Mouse (Mus musculus): ENCODE measurements around the gene Adam23. TPM values are rescaled to one million over a fixed set of nuclear protein-coding genes. Genes with fewer than 3 reads are reported as not detected.

The Adam23 gene
- polyA plus RNA-seq, 1 experiment from 2014 or later, result not detected

- POLR2A ChIA-PET, result no interaction called here
Measured at GRCm38 (mm10) chr1:63539884-63540613, 94.4 kb downstream of the Adam23 start.

GRCm38 (mm10) chr1:63544122-63544521 lies 98.4 kb downstream of the Adam23 start:
- in situ Hi-C loops (cut with MboI; ENCODE audit: low pct_unique_long_range_greater_than_20kb), result no loop called here
- no peak for TF ChIP-seq CTCF (IDR thresholded peaks at IDR 0.05)
- DNase-seq (ENCODE audit: low read depth, low spot score), result no peak
- ChIA-PET CTCF (no interaction called here), POLR2A (no interaction called here)
- H3K27me3 ChIP-seq, result peaks cover 38% of the 10 kb centered on the region
- ATAC-seq, result no peak

More at GRCm38 (mm10) chr1:63539884-63540613, 94.4 kb downstream of the Adam23 start:
- peaks cover 59% of the 10 kb centered on the region for H3K27me3 ChIP-seq
- ATAC-seq (no peak), DNase-seq (ENCODE audit: low read depth, low spot score) (no peak)
- TF ChIP-seq CTCF (IDR thresholded peaks at IDR 0.05), result no peak
- CTCF ChIA-PET, result no interaction called here
- in situ Hi-C loops (cut with MboI; ENCODE audit: low pct_unique_long_range_greater_than_20kb), result no loop called here

GRCm38 (mm10) chr1:63553039-63553438 lies 107.3 kb downstream of the Adam23 start:
- in situ Hi-C loops (cut with MboI; ENCODE audit: low pct_unique_long_range_greater_than_20kb), result no loop called here
- ChIA-PET POLR2A (interaction anchor here (0.5 kb wide), 1 partner anchor 17 kb away, joined by 4 read pairs; no protein-coding TSS in a partner anchor), CTCF (no interaction called here)
- TF ChIP-seq CTCF (IDR thresholded peaks at IDR 0.05), result no peak
- ATAC-seq (no peak), DNase-seq (ENCODE audit: low read depth, low spot score) (no peak)
- H3K27me3 ChIP-seq, result peaks cover 27% of the 10 kb centered on the region

DNA sequence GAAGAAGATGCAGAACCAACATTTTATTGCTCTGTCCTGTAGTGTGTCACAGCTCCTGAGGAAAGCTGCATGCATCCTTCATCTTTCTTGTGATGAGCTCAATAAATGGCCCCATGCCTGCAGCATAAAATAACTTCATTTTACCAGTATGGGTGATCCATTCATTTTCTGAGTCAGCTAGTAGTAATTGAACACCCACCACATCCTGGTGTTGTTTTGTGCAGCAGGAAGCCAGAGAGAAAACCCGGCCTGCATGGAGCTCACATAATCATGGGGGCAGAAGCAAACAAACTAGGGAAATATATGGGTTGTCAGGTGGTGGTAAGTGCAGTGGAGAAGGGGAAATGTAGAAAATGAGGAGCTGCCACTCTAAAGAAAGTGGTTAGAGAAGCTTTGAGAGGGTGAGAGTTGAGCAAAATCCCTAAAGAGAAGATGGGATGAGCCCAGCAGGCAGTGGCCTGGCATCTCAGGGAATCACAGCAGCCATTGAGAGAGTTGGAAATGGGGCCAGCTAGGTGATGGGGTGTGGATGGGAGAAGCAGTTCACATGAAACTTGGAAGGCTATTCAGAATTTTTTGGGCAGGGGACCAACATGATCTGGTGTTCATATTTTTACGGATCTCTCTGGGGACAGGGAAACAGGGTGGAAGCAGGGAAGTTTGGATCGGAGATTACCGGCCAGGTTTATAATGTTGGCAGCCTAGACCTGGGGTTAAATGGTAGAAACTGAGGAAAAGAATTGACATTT lies 116.3 kb downstream of the Adam23 start:
- ATAC-seq (no peak), DNase-seq (ENCODE audit: low read depth, low spot score) (no peak)
- TF ChIP-seq CTCF (IDR thresholded peaks at IDR 0.05), result no peak
- H3K27me3 ChIP-seq, result peaks cover 25% of the 10 kb centered on the region
- ChIA-PET CTCF (no interaction called here), POLR2A (no interaction called here)
- in situ Hi-C loops (cut with MboI; ENCODE audit: low pct_unique_long_range_greater_than_20kb), result no loop called here

- no peak for TF ChIP-seq CTCF (IDR thresholded peaks at IDR 0.05)
- H3K27me3 ChIP-seq, result peaks cover 25% of the 10 kb centered on the region
- ChIA-PET CTCF (no interaction called here), POLR2A (no interaction called here)
- ATAC-seq (no peak), DNase-seq (ENCODE audit: low read depth, low spot score) (no peak)
- in situ Hi-C loops (cut with MboI; ENCODE audit: low pct_unique_long_range_greater_than_20kb), result no loop called here
Measured at GRCm38 (mm10) chr1:63563928-63564327, 118.2 kb downstream of the Adam23 start.

- CTCF ChIA-PET, result no interaction called here
- no peak for ATAC-seq
- in situ Hi-C loops (cut with MboI; ENCODE audit: low pct_unique_long_range_greater_than_20kb), result no loop called here
- peaks cover 28% of the 10 kb centered on the region for H3K27me3 ChIP-seq
- POLR2A ChIA-PET, result interaction anchor here (0.7 kb wide), 1 partner anchor 666 kb away, joined by 3 read pairs; no protein-coding TSS in a partner anchor
- TF ChIP-seq CTCF (IDR thresholded peaks at IDR 0.05), result no peak
- DNase-seq (ENCODE audit: low read depth, low spot score), result no peak
Measured at GRCm38 (mm10) chr1:63566501-63566900, 120.8 kb downstream of the Adam23 start.

GRCm38 (mm10) chr1:63567031-63567430 lies 121.3 kb downstream of the Adam23 start:
- no peak for ATAC-seq
- peaks cover 32% of the 10 kb centered on the region for H3K27me3 ChIP-seq
- POLR2A ChIA-PET, result interaction anchor here (0.7 kb wide), 1 partner anchor 666 kb away, joined by 3 read pairs; no protein-coding TSS in a partner anchor
- no peak for TF ChIP-seq CTCF (IDR thresholded peaks at IDR 0.05)
- in situ Hi-C loops (cut with MboI; ENCODE audit: low pct_unique_long_range_greater_than_20kb), result no loop called here
- DNase-seq (ENCODE audit: low read depth, low spot score), result no peak
- CTCF ChIA-PET, result no interaction called here

GRCm38 (mm10) chr1:63572229-63572628 lies 126.5 kb downstream of the Adam23 start:
- CTCF ChIA-PET, result no interaction called here
- ATAC-seq (no peak), DNase-seq (ENCODE audit: low read depth, low spot score) (no peak)
- POLR2A ChIA-PET, result no interaction called here
- TF ChIP-seq CTCF (IDR thresholded peaks at IDR 0.05), result no peak
- in situ Hi-C loops (cut with MboI; ENCODE audit: low pct_unique_long_range_greater_than_20kb), result no loop called here
- H3K27me3 ChIP-seq, result peaks cover 34% of the 10 kb centered on the region

DNA sequence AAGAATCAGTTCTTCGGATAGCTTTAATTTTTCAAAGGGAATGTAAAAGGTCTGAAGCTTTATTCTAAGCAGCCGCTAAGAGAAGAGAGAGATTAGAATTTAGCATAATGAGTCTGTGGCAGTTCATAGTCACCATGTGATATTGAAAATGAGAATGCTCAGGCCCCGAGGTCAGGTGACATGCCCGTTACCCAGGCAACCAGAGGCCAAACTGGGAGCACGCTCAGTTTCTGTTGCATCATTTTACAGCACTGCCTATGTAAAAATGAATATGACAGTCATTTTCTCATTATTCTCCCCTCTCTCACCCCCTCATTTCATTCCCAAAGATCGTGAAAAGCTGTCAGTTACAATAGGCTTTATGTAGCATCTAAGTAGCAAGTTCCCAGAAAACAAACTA lies 127.7 kb downstream of the Adam23 start:
- CTCF ChIA-PET, result no interaction called here
- in situ Hi-C loops (cut with MboI; ENCODE audit: low pct_unique_long_range_greater_than_20kb), result no loop called here
- peaks cover 34% of the 10 kb centered on the region for H3K27me3 ChIP-seq
- TF ChIP-seq CTCF (IDR thresholded peaks at IDR 0.05), result no peak
- no peak for ATAC-seq
- POLR2A ChIA-PET, result no interaction called here
- no peak for DNase-seq (ENCODE audit: low read depth, low spot score)

- DNase-seq (ENCODE audit: low read depth, low spot score) (no peak), ATAC-seq (no peak)
- POLR2A ChIA-PET, result no interaction called here
- H3K27me3 ChIP-seq, result peaks cover 34% of the 10 kb centered on the region
- TF ChIP-seq CTCF (IDR thresholded peaks at IDR 0.05), result no peak
- in situ Hi-C loops (cut with MboI; ENCODE audit: low pct_unique_long_range_greater_than_20kb), result no loop called here
- CTCF ChIA-PET, result no interaction called here
Measured at GRCm38 (mm10) chr1:63573864-63574611, 128.3 kb downstream of the Adam23 start.

GRCm38 (mm10) chr1:63576803-63577202 lies 131.1 kb downstream of the Adam23 start:
- ChIA-PET POLR2A (no interaction called here), CTCF (interaction anchor here (1.1 kb wide), 1 partner anchor 15 kb away, joined by 3 read pairs; no protein-coding TSS in a partner anchor)
- no peak for TF ChIP-seq CTCF (IDR thresholded peaks at IDR 0.05)
- no peak for DNase-seq (ENCODE audit: low read depth, low spot score)
- in situ Hi-C loops (cut with MboI; ENCODE audit: low pct_unique_long_range_greater_than_20kb), result no loop called here
- ATAC-seq, result no peak
- peaks cover 29% of the 10 kb centered on the region for H3K27me3 ChIP-seq
